Mouse (Mus musculus) myocyte (in vitro differentiated cells): ENCODE measurements around the gene Polr3b. TPM values are rescaled to one million over a fixed set of nuclear protein-coding genes. Genes with fewer than 3 reads are reported as not detected.

Source experiments
- H3K27me3 ChIP-seq: one replicate; pipeline ENCODE4 v1.6.1; 2011; ENCODE audit not compliant: control insufficient read depth, insufficient read depth, insufficient read length
- H3K36me3 ChIP-seq: one replicate; pipeline ENCODE4 v1.6.1; 2011; ENCODE audit not compliant: control insufficient read depth, insufficient read depth
- H3K4me2 ChIP-seq: one replicate; pipeline ENCODE4 v1.6.1; 2011; ENCODE audit warnings: low read depth, control low read depth
- H3K4me3 ChIP-seq: one replicate; pipeline ENCODE4 v1.5.1; 2011; ENCODE audit warnings: mild to moderate bottlenecking, control low read depth, moderate library complexity
- H3K79me2 ChIP-seq: one replicate; pipeline ENCODE4 v1.6.1; 2011; ENCODE audit not compliant: control insufficient read depth, insufficient read depth
- H3ac ChIP-seq: one replicate; pipeline ENCODE4 v1.6.1; 2011; ENCODE audit not compliant: control insufficient read depth, insufficient read length
- CEBPB ChIP-seq: IDR thresholded peaks from 2 replicates; pipeline ENCODE4 v1.6.1; 2011; ENCODE audit warnings: mild to moderate bottlenecking, moderate library complexity; ENCODE audit not compliant: poor library complexity, insufficient read depth, severe bottlenecking
- E2F4 ChIP-seq: IDR thresholded peaks from one replicate; pipeline ENCODE4 v1.6.1; 2011; ENCODE audit warnings: mild to moderate bottlenecking, control low read depth, moderate library complexity; ENCODE audit not compliant: insufficient read depth
- MAX ChIP-seq: IDR thresholded peaks from one replicate; pipeline ENCODE4 v1.6.1; 2011; ENCODE audit warnings: low read depth, mild to moderate bottlenecking, control low read depth
- MYOD1 ChIP-seq, 3 experiments: IDR thresholded peaks; one replicate each; pipeline ENCODE4 v1.6.1; 2011; ENCODE audit warnings: control low read depth in 2 of 3, low read depth in 2 of 3, mild to moderate bottlenecking in 2 of 3, moderate library complexity in 1 of 3; ENCODE audit not compliant: insufficient read length in 2 of 3, control insufficient read depth in 1 of 3
- MYOG ChIP-seq, 3 experiments: IDR thresholded peaks; one replicate each; pipeline ENCODE4 v1.6.1; 2011; ENCODE audit warnings: control low read depth in 2 of 3, low read depth in 2 of 3, mild to moderate bottlenecking in 2 of 3; ENCODE audit not compliant: insufficient read length in 2 of 3, control insufficient read depth in 1 of 3, insufficient read depth in 1 of 3
- POLR2A ChIP-seq: IDR thresholded peaks from one replicate; pipeline ENCODE4 v1.6.1; 2011; ENCODE audit warnings: low read depth, mild to moderate bottlenecking, control low read depth, moderate library complexity; ENCODE audit not compliant: insufficient read length
- POLR2AphosphoS2 ChIP-seq: IDR thresholded peaks from one replicate; pipeline ENCODE4 v1.6.1; 2011; ENCODE audit warnings: low read depth, control low read depth; ENCODE audit not compliant: insufficient read length
- REST ChIP-seq: IDR thresholded peaks from one replicate; pipeline ENCODE4 v1.6.1; 2011; ENCODE audit warnings: mild to moderate bottlenecking, control low read depth, moderate library complexity; ENCODE audit not compliant: insufficient read depth, insufficient read length
- SRF ChIP-seq: IDR thresholded peaks from one replicate; pipeline ENCODE4 v1.6.1; 2011; ENCODE audit warnings: low read depth; ENCODE audit not compliant: control insufficient read depth, insufficient read length
- TCF12 ChIP-seq: IDR thresholded peaks from one replicate; pipeline ENCODE4 v1.6.1; 2011; ENCODE audit warnings: mild to moderate bottlenecking, control low read depth; ENCODE audit not compliant: poor library complexity, insufficient read depth, severe bottlenecking
- TCF3 ChIP-seq: IDR thresholded peaks from one replicate; pipeline ENCODE4 v1.6.1; 2011; ENCODE audit warnings: low read depth, control low read depth; ENCODE audit not compliant: insufficient read length
- USF1 ChIP-seq: IDR thresholded peaks from one replicate; pipeline ENCODE4 v1.6.1; 2011; ENCODE audit warnings: low read depth, mild to moderate bottlenecking, control low read depth, moderate library complexity
- polyA plus RNA-seq: library from polyadenylated mRNA; unstranded; fragments of >200 nt; fragmentation: generic; extraction: Trizol; gene quantifications from one replicate; pipeline ENCODE4 v1.2.1, GENCODE M21; 2012; ENCODE audit warnings: missing spikeins

The Polr3b gene
- polyA plus RNA-seq, 1 experiment, result 8.5 TPM

DNA sequence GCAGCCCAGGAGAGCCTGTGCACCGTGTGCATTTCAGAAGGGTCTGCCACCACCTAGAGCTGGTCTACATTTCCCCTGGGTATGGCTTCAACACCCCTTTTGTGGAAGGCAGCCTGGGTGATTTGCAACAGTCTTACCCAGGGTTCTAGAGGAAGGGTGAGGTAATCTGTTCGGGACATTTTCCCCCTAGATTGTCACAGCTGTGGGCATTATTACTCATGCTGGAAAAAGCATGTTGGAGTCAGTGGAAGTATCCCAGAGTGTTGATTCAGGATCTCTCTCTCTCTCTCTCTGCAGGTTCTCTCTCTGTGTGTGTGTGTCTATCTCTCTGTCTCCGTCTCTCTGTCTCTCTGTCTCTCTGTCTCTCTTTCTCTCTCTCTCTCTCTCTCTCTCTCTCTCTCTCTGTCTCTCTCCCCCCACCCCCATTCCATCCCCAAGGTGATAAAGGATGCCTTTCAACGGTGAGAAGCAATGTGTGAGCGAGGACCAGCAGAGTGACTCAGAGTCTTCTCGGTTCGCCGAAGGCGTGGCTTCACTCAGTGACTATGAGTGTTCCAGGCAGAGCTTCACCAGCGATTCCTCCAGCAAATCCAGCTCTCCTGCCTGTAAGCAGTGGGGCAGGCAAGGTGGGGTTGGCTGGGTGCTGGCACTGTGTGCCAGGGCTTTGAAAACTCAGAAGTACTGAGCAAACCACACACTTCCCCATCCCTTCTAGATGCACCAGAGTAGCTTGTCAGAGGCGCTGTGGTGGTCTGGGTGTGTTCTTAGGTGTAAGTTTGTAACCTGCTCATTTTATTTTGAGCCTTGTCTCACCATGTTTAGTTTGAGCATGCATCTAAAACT lies 37.4 kb upstream of the Polr3b start:
- H3K4me2 ChIP-seq, result peak overlapping the region; percentile 62
- no peak overlapping the region for H3ac ChIP-seq
- H3K4me3 ChIP-seq, result no peak overlapping the region
- H3K27me3 ChIP-seq, result no peaks in the 10 kb centered on the region
- H3K79me2 ChIP-seq, result no peaks in the 10 kb centered on the region
- H3K36me3 ChIP-seq, result no peaks in the 10 kb centered on the region
- TF ChIP-seq MYOD1 (IDR thresholded peaks at IDR 0.05; ENCODE audit: control insufficient read depth in 1 of 3, insufficient read length in 2 of 3, low read depth in 2 of 3), result no peak
- TF ChIP-seq CEBPB, result no peak

DNA sequence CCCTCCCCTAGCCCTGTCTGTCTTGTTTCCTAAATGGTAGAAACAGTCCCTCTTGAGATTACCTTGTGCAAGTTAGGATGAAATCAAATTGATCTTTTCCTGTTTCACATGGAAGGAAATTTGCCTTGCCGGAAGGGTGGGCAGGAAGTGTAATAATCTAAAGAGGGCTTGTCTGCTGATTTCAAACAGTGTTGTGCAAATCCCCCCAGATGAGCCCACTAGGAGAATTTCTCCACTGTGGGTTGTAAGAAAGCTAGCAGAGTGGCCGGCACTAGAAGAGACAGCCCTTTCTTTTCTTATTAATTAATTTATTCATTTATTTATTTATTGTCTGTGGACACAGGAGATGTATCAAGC lies 36.8 kb upstream of the Polr3b start:
- H3K27me3 ChIP-seq, result no peaks in the 10 kb centered on the region

GRCm38 (mm10) chr10:84590956-84591355 lies 31.1 kb upstream of the Polr3b start:
- H3ac ChIP-seq, result no peak overlapping the region
- H3K79me2 ChIP-seq, result no peaks in the 10 kb centered on the region
- no peak overlapping the region for H3K4me3 ChIP-seq
- no peak overlapping the region for H3K4me2 ChIP-seq
- no peaks in the 10 kb centered on the region for H3K27me3 ChIP-seq
- no peak for TF ChIP-seq MAX
- no peaks in the 10 kb centered on the region for H3K36me3 ChIP-seq

More for the DNA sequence above, 36.8 kb upstream of the Polr3b start:
- Histone ChIP-seq H3K4me2 (peak overlapping the region; percentile 62), H3K4me3 (no peak overlapping the region), H3ac (no peak overlapping the region), H3K36me3 (no peaks in the 10 kb centered on the region), H3K79me2 (no peaks in the 10 kb centered on the region)
- TF ChIP-seq POLR2AphosphoS2 (no peak), E2F4 (no peak), MYOD1 (IDR thresholded peaks at IDR 0.05; ENCODE audit: control insufficient read depth in 1 of 3, insufficient read length in 2 of 3, low read depth in 2 of 3) (no peak), TCF3 (no peak), MYOG (IDR thresholded peaks at IDR 0.05; ENCODE audit: control insufficient read depth in 1 of 3, insufficient read depth in 1 of 3, insufficient read length in 2 of 3, low read depth in 2 of 3) (no peak), REST (no peak), CEBPB (no peak), MAX (no peak), SRF (no peak), USF1 (no peak), TCF12 (no peak), POLR2A (no peak)

DNA sequence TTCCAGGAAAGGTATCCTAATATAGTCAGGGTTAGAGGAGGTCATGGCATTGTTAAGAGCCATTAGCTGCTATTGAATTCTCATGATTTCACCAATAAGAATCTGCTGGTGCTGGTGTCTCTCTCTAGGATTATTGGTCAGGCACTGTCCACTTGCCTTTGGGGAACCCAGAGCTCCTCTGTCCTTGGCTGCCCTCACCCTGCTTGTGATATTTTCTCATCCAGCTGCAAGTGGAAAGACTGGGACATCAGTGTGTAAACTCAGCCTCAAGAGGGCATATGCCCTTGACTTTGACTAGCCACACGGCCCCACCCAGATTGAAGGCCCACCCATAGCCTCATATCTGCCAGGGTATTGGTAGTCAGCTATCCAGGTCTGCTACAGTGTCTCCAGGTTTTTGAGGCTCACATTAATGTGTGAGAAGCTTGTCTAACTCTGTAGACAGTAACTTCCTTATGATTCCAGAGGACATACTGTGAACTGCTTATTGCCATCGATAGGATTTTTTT lies 30.4 kb upstream of the Polr3b start:
- H3K79me2 ChIP-seq, result no peaks in the 10 kb centered on the region
- no peak overlapping the region for H3K4me3 ChIP-seq
- no peaks in the 10 kb centered on the region for H3K36me3 ChIP-seq
- no peak overlapping the region for H3K4me2 ChIP-seq
- TF ChIP-seq CEBPB, result no peak
- no peak for TF ChIP-seq POLR2A
- TF ChIP-seq MAX, result no peak
- TF ChIP-seq REST, result no peak
- no peak for TF ChIP-seq TCF12
- no peak for TF ChIP-seq E2F4
- no peak for TF ChIP-seq USF1
- TF ChIP-seq MYOG (IDR thresholded peaks at IDR 0.05; ENCODE audit: control insufficient read depth in 1 of 3, insufficient read depth in 1 of 3, insufficient read length in 2 of 3, low read depth in 2 of 3), result no peak
- no peak for TF ChIP-seq MYOD1 (IDR thresholded peaks at IDR 0.05; ENCODE audit: control insufficient read depth in 1 of 3, insufficient read length in 2 of 3, low read depth in 2 of 3)
- no peak overlapping the region for H3ac ChIP-seq
- no peaks in the 10 kb centered on the region for H3K27me3 ChIP-seq

GRCm38 (mm10) chr10:84592745-84593144 lies 29.3 kb upstream of the Polr3b start:
- no peak overlapping the region for H3ac ChIP-seq
- H3K4me3 ChIP-seq, result no peak overlapping the region
- no peaks in the 10 kb centered on the region for H3K27me3 ChIP-seq
- H3K36me3 ChIP-seq, result no peaks in the 10 kb centered on the region
- no peaks in the 10 kb centered on the region for H3K79me2 ChIP-seq
- TF ChIP-seq MYOG (IDR thresholded peaks at IDR 0.05; ENCODE audit: control insufficient read depth in 1 of 3, insufficient read depth in 1 of 3, insufficient read length in 2 of 3, low read depth in 2 of 3) (no peak), REST (no peak), USF1 (no peak), POLR2AphosphoS2 (no peak), CEBPB (no peak), SRF (no peak), E2F4 (no peak)
- no peak overlapping the region for H3K4me2 ChIP-seq
